Mouse (Mus musculus) heart, postnatal 0 days (tissue): ENCODE measurements around the gene A930033H14Rik.

ENCODE experiments used
- CTCF ChIP-seq: IDR thresholded peaks from 2 replicates; pipeline ENCODE4 v1.5.1; 2016; ENCODE audit warnings: antibody characterized with exemption, control low read depth, low read depth
- EP300 ChIP-seq: IDR thresholded peaks from 2 replicates; pipeline ENCODE4 v1.6.1; 2016; ENCODE audit warnings: antibody characterized with exemption, low read depth

DNA sequence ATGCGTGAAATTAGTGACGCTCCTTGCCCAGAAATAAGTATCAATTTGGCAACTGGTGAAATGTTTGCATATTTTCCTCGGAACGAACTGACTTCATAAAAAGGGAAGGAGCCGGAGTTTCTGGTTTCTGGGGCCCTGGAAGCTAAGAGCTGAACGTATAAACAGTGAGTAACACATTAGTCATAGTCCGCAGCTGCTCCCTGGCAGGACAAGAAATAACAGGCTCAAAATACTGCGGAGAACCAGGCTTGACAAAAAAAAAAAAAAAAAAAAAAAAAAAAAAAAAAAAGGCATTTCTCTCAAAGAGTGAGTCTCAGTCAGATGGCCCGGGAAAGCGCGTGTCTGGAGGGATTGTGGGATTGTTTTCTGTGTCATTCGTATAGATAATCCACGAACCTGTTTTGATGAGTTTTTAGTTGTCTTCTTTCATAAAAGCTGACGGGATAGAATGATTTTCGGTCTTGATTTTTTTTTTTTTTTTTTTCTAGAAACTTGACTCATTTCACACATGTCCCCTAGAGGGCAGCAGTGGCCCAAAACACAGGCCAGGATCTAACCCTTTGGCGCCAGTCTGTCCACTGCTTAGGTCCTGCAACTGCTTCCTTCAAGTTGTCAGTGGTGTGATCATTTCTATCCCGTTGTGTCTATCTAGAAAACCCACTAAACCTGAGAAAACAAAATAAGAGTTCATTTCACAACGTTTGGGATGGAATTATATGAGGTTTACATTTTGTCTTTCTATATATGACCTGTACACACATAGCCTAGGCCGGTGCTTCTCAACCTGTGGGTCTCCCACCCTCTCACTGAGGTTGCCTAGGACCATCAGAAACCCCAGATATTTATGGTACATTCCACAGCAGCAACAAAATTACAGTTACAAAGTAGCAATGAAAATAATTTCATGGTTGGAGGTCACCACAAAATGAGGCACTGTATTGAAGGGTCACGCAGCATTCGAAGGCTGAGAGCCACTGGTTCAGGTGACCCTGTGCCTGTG lies 26.7 kb downstream of the A930033H14Rik start:
- 0 out of 2 replicates have a peak, but pooled peaks have one; percentile 18 for TF ChIP-seq EP300
- peak; percentile 70 for TF ChIP-seq CTCF
